Mouse (Mus musculus) splenic B cell, adult 2 months (primary cell): ENCODE data around the gene Plekhm3.
A peak's percentile ranks its signal among the peaks of the same experiment; 100 is the strongest.

ENCODE experiments used
- DNase-seq: peaks from one replicate; pipeline ENCODE4 v3.0.0-alpha.2; 2011; ENCODE audit warnings: low read depth, low spot score
- H3K27me3 ChIP-seq: 2 replicates; pipeline ENCODE4 v1.6.1; 2012; ENCODE audit warnings: mild to moderate bottlenecking, low read length, moderate library complexity, mixed read lengths; ENCODE audit not compliant: control insufficient read depth, poor library complexity, insufficient read depth, severe bottlenecking
- H3K36me3 ChIP-seq: 2 replicates; pipeline ENCODE4 v1.6.1; 2012; ENCODE audit warnings: mild to moderate bottlenecking, low read length, moderate library complexity, mixed read lengths; ENCODE audit not compliant: control insufficient read depth, poor library complexity, insufficient read depth, severe bottlenecking

The Plekhm3 gene

DNA sequence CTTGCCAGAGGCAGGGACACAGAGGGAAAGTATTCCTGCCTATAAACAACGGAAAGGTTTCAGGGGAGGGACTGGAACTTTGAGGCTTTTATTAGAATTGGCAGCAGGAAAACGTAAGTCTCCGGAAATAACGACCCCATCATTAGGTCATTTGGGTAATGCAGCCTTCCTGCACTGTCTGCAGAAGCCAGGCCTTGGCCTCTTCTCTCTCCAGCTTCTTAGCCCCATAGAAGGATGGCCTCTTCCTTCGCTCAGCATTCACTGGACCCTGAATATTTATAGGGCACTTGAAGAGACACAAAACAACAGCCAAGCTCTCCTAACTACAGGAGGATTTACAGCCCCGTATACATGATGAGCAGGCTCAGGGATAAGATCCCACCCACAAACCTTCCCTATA is 186.5 kb downstream of the Plekhm3 start:
- no peak for DNase-seq
- Histone ChIP-seq H3K27me3 (no peaks in the 10 kb centered on the region), H3K36me3 (no peaks in the 10 kb centered on the region)

DNA sequence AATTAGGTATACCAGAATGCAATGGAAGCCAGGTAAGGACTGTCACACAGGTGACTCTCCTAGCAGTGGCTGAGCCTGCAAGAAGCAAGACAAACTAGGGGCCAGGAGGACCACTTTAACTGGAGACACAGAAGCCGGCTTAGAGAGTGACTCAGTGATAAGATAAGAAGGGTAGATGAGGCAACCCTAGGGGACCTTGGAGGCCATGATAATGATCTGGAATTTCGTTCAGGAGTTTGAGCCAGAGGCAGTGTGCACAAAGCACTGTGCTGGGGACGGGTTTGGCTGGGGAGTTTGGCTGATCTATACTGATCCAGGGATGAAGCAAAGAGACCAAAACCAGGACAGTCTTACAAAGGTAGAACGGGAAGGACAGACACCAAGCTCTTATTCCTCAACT is 195.0 kb downstream of the Plekhm3 start:
- Histone ChIP-seq H3K36me3 (no peaks in the 10 kb centered on the region), H3K27me3 (no peaks in the 10 kb centered on the region)
- no peak for DNase-seq

DNA sequence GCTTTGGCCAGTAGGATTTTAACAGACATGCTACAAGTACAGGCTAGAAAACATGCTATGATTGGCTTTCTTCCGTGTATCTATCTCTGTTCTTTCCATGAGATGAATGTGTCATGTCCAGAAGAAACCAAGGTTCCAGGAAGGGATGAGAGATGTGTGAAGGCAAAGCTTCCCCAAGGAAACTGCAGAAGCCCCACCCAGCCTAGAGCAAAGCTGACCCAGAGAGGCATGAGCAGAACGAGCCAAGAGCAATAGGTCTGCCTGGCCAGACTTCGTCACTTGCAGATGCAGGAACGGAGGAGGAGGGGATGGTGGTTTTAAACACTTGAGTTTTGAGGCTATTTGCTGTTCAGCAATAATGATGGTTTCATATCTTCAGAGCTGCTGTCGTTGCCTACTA is 198.9 kb downstream of the Plekhm3 start:
- Histone ChIP-seq H3K36me3 (no peaks in the 10 kb centered on the region), H3K27me3 (no peaks in the 10 kb centered on the region)
- DNase-seq = no peak

DNA sequence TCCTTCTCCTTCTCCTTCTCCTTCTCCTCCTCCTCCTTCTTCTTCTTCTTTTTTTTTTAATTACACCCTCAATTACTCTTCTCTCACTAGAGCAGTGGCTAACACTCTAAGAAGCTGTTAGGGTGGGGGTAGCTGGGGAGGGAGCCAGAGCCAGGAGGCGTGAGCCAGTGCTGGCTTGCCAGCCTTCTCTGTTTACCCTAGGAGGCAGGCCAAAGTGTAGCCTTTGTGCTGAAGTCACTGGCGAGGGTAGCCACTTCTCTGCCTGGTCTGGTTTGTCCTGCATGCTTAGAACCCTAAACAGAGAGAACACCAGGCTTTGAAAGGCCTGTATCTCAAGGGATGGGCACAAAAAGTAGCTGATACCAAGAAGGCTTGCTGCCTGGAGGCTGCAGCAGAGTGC is 199.4 kb downstream of the Plekhm3 start:
- no peak for DNase-seq
- no peaks in the 10 kb centered on the region for H3K36me3 ChIP-seq
- H3K27me3 ChIP-seq = no peaks in the 10 kb centered on the region

DNA sequence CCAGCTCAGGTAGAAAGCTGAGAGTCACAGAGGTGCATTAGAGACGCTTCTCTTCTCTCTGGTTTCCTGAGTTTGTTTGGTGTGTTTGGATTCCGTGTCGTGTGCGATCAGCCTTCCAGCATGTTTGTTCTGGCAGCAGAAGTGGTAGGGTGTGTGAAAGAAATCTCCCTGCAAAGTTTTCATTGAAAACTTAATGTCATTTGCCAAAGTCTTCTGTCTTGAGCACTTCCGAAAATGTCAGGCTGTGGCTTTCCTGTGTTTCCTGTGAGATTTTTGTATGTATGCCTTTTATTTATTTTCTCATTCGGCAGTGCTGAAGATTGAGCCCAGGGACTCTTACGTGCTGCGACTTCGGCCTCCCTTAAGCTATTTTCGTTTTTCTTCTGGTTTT is 200.0 kb downstream of the Plekhm3 start:
- H3K36me3 ChIP-seq = no peaks in the 10 kb centered on the region
- DNase-seq = no peak
- no peaks in the 10 kb centered on the region for H3K27me3 ChIP-seq

DNA sequence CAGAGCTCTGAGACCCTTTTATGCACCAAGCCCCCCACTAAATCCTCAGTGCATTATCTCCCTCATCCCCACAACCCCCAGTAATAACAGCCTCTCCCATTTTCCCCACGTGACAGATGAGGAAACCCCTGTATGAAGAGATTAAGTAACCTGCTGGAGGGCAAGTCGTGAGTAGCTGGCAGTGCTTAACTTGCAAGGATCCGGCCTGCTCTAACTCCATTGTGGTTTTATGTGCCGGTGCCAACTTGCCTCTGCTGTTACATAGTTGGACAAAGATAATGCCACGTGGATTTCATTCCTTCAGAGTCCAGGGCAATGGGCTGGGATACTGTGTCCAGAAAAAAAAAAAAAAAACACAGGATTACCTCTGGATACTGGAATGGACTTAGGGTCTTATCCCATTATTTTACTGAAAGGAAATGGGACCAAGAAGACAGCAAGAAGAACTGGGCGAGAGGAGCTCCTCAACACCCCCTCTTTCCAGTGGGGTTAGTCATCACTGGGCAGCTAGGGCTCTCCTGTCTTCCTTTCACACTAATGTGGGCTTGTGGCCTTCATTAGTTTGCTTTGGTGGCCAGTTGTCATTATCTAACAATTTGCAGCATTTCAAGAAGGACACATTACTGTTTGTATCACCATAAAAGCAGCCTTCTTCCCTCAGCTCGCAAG is 200.5 kb downstream of the Plekhm3 start:
- DNase-seq = no peak
- no peaks in the 10 kb centered on the region for H3K27me3 ChIP-seq
- no peaks in the 10 kb centered on the region for H3K36me3 ChIP-seq

DNA sequence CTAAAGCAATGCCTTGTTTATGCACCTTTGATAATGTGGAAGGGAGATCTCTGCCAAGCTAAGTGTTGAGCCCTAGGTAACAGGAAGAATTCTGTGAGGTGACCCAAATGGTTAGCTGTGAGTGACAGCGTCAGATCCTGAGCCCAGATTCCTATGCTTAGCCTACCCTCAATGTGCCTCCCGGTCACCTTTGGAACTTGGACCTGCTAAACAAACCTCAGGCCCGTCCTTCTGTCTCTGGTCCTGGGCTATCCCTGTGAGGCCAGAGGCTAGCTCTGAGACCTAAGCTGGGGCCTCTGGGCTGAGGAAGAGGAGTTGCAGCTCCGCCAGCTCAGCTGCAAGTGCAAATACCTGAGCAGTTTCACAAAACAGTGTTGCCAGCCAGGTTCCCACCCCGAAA is 202.0 kb downstream of the Plekhm3 start:
- Histone ChIP-seq H3K36me3 (no peaks in the 10 kb centered on the region), H3K27me3 (no peaks in the 10 kb centered on the region)
- no peak for DNase-seq

DNA sequence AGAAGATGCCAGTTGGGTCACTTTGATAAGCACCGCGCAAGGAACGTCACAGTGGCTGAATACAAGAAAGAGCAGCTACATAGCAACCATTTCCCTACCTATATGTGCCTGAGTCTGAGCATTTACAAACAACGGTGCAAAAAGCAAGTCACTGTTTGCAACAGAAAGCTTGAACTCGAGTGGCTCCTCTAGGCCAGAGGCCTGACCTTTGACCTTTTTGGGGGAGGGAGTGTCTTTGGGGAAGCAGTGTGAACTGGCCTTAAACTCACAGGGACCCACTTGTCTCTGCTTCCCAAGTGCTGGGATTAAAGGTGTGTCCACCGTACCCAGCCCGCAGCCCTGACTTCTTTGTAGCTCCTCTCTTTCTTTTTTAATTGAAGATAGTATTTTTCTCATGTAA is 203.0 kb downstream of the Plekhm3 start:
- DNase-seq = no peak
- Histone ChIP-seq H3K27me3 (no peaks in the 10 kb centered on the region), H3K36me3 (no peaks in the 10 kb centered on the region)

DNA sequence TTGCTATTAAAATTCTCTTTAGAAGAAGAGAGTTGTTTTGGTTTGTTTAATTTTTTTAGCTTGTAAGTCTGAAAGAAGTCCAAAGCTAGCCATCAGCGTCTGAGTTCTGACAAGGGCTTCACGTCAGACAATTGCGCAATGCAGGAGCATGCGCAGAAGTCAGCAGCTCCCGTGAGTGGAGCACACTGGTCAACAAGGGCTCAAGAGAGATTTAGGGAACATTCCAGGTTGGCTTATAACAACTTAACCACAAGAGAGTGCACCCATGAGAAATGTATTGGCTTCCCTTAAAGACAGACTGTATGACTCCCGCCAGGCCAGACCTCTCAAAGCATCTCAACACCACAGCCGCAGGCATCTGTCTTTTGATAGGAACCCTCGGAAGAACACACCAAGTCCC is 203.5 kb downstream of the Plekhm3 start:
- Histone ChIP-seq H3K27me3 (no peaks in the 10 kb centered on the region), H3K36me3 (no peaks in the 10 kb centered on the region)
- DNase-seq = no peak

DNA sequence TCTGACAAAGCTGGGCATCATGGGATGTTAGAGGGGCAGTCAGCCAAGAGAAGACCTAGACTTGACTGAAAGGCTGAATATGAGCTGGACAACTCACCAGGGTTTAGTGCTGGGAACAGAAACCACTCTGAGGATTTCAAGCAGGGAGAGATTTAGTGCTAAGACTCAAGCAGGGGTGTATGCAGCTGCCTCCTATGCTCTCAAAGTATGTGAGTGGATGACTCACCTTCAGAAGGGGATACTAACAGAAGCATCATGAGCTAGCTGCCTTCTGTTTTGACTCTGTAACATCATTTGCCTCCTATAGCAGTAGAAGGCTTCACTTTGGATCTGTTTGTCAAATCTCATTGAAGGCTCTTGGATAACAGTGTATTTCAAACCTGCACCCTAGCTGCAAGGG is 212.0 kb downstream of the Plekhm3 start:
- no peak for DNase-seq
- Histone ChIP-seq H3K36me3 (no peaks in the 10 kb centered on the region), H3K27me3 (no peaks in the 10 kb centered on the region)

DNA sequence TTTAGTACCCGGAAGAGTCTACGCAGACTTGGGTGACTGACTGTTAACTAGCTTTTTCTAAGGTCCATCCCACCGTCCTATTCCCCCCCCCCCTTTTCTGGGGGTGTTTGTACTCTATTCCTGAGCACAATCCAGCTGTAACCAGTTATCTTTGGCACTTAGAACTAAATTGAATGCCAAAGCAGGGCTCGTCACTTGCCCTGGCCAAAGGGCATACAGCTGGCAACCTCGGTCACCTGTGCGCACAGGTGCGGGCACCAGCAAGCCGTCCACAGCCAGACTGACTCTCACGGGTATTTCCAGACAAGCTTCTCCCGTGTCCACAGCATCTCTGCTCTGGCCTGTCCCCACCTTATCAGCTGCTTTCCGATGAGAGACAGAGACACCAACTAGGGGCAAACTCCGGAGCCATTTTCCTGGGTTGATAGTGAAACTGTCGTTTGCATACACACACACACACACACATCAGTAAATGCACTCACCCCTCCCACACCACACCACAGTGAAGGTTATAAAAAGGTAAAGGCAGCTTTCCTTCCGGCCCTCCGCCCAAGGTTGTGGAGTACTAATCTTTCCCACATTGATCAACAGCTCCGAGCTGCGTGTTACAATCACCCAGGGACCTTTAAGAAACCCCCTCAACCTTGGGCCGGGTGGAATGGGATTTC is 213.7 kb downstream of the Plekhm3 start:
- DNase-seq = no peak
- Histone ChIP-seq H3K36me3 (no peaks in the 10 kb centered on the region), H3K27me3 (no peaks in the 10 kb centered on the region)

DNA sequence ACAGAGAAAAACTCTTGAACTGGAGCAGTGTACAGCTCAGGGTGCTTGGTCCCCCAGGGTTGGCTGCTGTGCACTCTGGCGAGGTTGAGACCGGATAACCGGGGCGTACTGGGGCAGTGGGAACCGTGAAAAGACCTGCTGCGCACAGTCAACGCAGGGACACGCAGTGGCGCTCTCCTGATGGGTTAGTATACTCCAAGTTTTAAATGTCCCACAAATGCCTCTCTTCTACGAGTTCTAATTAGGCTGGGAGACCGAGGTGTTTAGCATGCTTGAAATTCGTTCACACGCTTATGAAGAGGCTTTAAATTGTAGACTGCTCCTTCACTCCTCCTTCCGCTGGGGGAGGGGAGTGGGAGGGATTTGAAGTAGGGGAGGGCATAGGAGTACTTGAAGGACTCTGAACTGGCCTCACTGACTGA is 218.0 kb downstream of the Plekhm3 start:
- Histone ChIP-seq H3K36me3 (no peaks in the 10 kb centered on the region), H3K27me3 (no peaks in the 10 kb centered on the region; the same call in 1 of the 2 replicates)
- DNase-seq = peak; percentile 45

DNA sequence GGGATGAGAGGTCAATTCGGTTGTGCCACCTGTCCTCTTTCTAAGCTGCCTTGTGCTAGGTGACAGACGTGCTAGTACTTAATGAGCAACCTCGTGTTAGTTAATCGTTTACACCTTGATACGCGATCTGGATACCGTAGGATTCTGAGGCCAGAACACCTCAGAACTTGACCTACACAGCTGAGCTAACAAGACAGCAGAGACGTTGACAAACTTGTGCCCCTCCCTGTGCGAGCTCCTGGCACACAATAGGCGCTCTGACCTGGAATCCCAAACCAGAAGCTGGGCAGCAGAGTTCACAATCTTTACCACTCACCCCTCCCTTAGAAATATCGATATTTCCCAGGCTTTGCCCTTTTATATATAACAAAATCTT is 218.5 kb downstream of the Plekhm3 start:
- Histone ChIP-seq H3K27me3 (no peaks in the 10 kb centered on the region; the same call in 1 of the 2 replicates), H3K36me3 (no peaks in the 10 kb centered on the region)
- no peak for DNase-seq

DNA sequence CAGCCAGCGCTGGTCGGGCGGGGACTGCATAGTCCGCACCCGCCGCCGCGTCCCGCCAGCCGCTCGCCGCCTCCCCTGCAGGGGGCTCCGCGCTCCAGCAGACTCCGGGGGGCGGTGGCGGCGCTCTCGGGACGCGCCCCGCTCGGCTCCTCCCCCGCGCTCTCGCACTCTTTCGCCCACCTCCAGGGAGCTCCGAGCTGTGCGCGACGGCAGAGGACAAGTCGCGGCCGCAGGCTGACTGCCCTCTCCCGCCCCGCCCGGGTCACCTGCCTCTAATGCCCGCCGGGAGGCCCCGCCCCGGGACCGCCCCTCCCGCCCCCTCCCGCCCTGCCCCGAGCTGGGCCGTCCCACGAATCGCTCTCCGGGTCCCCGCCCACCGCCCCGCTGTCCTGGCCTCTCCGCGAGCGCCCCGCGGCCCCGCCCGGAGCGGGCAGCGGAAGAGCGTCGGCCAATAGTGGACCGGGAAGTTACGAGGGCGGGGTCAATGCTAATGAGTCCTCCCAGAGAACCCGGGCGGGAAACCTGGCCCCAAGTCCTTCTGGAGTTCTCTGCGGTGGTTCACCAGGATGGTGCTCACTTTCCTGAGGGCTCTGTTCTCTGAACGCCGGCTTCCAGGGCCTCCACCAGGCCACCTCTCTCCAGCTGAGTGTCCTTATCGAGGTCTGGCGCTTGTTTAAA is 219.0 kb downstream of the Plekhm3 start, which contains the start of gene Fzd5:
Gene Fzd5, minus strand, starts transcription at position 250 of the 678 bp plus-strand sequence.
- Histone ChIP-seq H3K27me3 (no peaks in the 10 kb centered on the region; the same call in 1 of the 2 replicates), H3K36me3 (no peaks in the 10 kb centered on the region)
- DNase-seq = peak; percentile 91
